Mouse (Mus musculus) brain, embryonic 14.5 days (tissue): ENCODE data around the gene Tmco4.

Source experiments
- CTCF ChIP-seq: fragments of 200-500 bp; IDR thresholded peaks from 2 replicates; pipeline ENCODE4 v1.5.1; 2012; ENCODE audit warnings: inconsistent platforms, mild to moderate bottlenecking, moderate library complexity, borderline replicate concordance; ENCODE audit not compliant: insufficient read depth, insufficient read length; ENCODE audit errors: extremely low read depth
- POLR2A ChIP-seq: fragments of 200-500 bp; IDR thresholded peaks from 2 replicates; pipeline ENCODE4 v1.6.1; 2012; ENCODE audit warnings: mild to moderate bottlenecking, inconsistent platforms, borderline replicate concordance; ENCODE audit not compliant: poor library complexity, insufficient read depth, insufficient read length, severe bottlenecking; ENCODE audit errors: extremely low read depth

DNA sequence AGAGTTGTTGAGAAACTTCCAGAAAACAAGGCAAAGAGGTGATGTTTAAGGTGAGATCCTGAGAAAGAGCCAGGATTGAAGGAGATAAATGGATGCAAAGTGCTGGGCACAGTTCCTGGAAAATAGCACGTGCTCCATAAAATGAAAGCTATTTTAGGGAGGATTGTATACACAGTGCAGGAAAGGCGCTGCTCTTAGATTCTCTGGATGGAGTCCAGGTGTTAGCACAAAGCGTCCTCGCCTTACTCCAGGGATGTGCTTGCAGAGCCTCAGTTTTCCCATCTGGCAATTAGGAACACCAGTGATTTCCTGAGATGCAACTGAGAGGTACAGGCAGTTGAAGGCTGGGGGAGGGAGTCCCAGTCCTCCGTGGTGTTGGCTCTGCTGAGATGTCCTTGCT is 123.5 kb downstream of the Tmco4 start:
- no peak for TF ChIP-seq POLR2A
- no peak for TF ChIP-seq CTCF
